Mouse (Mus musculus): ENCODE measurements at regions not wholly inside any gene's neighbourhood (a gene's known extent, or its start where the extent isn't known, plus 50 kb on each side); places are given as distances from the start of the nearest gene placed in this dataset.

DNA sequence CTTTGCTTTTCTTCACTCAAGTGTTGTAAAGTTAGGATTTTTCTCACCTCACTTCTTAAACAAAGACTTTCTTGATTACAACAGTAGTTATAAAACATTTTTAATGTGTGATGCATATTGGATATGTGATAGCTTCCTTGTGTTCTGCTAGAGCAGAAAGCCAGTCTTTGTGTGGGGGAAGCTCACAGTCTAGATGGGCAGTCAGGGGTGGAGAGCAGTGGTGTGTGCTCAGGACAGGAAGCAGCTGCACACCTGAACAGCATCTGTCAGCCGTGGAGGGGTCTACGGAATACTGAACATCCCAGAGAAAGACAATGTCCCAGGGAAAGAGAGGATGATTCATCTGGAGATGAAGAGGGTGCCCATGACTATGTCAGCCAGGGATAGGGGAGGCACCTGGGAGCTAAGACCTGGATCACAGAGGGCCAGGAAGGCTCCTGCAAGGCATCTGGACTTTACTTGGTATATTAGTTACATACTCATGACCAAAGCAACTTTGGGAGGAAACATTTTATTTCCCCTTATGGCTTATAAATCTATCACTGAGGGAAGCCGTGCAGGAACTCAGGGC lies 53.9 kb upstream of the Zfp648 start:
- H3K27me3 ChIP-seq: no peaks in the 10 kb centered on the region
- no peak overlapping the region for H3K4me3 ChIP-seq
- no peak overlapping the region for H3K9ac ChIP-seq
- 54% methylated on average over 3 of the region's 3 CpGs for WGBS
- H3K9me3 ChIP-seq: no peaks in the 10 kb centered on the region
- H3K27ac ChIP-seq: no peak overlapping the region
- no peak overlapping the region for H3K4me2 ChIP-seq
- no peaks in the 10 kb centered on the region for H3K36me3 ChIP-seq
- peaks cover 11% of the 10 kb centered on the region for H3K4me1 ChIP-seq
- ATAC-seq (ENCODE audit: insufficient number of reproducible peaks, low FRiP score, low TSS enrichment, low read depth): no peak

DNA sequence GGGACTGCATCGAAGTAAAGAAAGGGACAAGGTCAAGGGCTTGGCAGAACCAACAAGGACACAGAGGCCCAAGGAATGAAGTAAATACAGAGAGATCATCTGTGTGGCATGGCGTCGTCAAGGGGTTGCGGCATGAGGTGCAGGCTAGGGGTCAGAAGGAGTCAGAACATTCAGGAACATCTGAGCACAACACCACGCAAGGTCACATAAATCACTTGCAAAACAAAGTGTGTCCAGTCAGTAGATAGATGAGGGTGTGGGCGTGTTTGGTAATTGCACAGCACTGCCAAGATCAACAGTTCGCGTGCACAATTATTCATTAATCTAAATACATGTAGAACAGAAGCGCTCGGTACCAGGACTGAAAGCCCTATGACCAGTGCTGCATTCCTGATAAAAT lies 52.0 kb upstream of the Zfp648 start:
- Histone ChIP-seq H3K4me1 (peaks cover 11% of the 10 kb centered on the region), H3K27me3 (no peaks in the 10 kb centered on the region), H3K9me3 (no peaks in the 10 kb centered on the region), H3K4me2 (no peak overlapping the region), H3K4me3 (no peak overlapping the region), H3K9ac (no peak overlapping the region), H3K36me3 (no peaks in the 10 kb centered on the region), H3K27ac (no peak overlapping the region)
- 81% methylated on average over 10 of the region's 10 CpGs for WGBS
- ATAC-seq (ENCODE audit: insufficient number of reproducible peaks, low FRiP score, low TSS enrichment, low read depth): no peak

DNA sequence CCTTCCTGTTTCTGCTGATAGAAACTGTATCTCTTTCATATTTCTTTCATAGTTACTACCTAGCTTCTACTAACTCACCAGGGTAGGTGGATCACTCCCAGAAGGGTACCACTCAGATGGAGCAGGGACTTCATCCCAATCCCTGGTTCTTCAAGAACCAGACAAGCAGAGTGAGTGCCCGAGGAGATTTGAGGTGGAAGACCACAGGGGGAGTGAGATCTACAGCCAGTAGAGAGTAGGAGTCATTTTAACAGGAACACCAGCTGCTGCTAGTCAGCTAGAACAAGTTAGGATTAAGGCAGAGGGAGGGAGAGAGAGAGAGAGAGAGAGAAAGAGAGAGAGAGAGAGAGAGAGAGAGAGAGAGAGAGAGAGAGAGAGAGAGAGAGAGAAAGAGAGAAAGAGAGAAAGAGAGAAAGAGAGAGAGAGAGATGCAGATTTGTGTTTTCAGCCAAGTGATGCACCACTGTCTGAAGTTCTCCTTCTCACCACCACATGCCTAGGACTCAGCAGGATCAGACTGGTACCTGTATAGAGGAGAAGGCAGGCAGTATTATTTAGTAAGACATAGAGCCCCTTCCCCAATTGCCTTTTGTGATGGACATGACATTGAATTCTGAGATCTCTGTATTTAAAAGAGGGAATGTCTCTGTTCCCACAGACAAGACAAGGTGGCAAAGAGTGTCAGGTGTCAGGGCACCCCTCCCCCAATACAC lies 51.4 kb upstream of the Zfp648 start:
- H3K9ac ChIP-seq: no peak overlapping the region
- peaks cover 11% of the 10 kb centered on the region for H3K4me1 ChIP-seq
- peak overlapping the region; percentile 20; the same call in 1 of the 2 replicates for H3K4me2 ChIP-seq
- ATAC-seq (ENCODE audit: insufficient number of reproducible peaks, low FRiP score, low TSS enrichment, low read depth): no peak
- peak overlapping the region; percentile 57; the same call in 1 of the 2 replicates for H3K27ac ChIP-seq
- no peaks in the 10 kb centered on the region for H3K9me3 ChIP-seq
- H3K36me3 ChIP-seq: no peaks in the 10 kb centered on the region
- 67% methylated on average over 1 of the region's 1 CpGs for WGBS
- H3K4me3 ChIP-seq: no peak overlapping the region
- H3K27me3 ChIP-seq: no peaks in the 10 kb centered on the region

DNA sequence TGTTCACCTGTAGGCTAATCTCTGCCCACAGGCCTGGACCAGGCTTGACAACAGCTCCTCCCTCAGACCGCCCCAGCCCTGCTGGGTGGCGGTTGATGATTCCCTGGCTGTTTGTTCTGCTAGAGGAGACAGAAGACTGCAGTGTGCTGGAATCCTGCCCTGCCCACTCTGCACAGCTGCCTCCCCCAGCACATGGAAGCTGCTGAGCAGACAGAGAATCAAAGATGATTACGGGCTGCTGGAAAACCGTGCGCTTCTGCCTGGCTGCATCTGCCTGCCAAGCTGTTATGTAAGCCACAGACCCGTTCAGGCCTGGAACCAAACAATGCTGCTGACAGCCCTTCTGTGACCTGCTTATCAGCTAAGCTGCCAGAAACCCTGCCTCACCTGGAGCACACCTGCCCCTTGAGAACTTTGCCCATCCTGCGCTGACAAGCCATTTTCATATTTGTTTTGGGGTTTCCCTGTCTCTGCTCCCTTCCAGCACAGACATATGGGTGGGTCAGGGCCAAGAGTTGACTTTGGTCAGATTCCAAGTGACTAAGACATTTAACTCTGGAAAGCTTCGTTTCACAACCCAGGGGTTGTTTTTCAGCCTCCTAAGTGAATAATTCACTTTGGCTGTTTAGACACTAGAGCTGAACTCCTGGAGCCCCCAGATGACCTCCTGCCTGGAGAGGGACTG lies 50.7 kb upstream of the Zfp648 start:
- ATAC-seq (ENCODE audit: insufficient number of reproducible peaks, low FRiP score, low TSS enrichment, low read depth): peak; percentile 80

More for the DNA sequence above, 50.7 kb upstream of the Zfp648 start:
- H3K4me3 ChIP-seq: no peak overlapping the region
- no peak overlapping the region for H3K9ac ChIP-seq
- H3K4me2 ChIP-seq: peak overlapping the region; percentile 20; the same call in 1 of the 2 replicates
- no peaks in the 10 kb centered on the region for H3K9me3 ChIP-seq
- peaks cover 11% of the 10 kb centered on the region for H3K4me1 ChIP-seq
- H3K27me3 ChIP-seq: no peaks in the 10 kb centered on the region
- WGBS: 18% methylated on average over 8 of the region's 8 CpGs
- peak overlapping the region; percentile 57; the same call in 1 of the 2 replicates for H3K27ac ChIP-seq
- no peaks in the 10 kb centered on the region for H3K36me3 ChIP-seq

Data from limb, embryonic 15.5 days (tissue).